Mouse (Mus musculus): ENCODE measurements around the gene Rom1. TPM values are rescaled to one million over a fixed set of nuclear protein-coding genes. Genes with fewer than 3 reads are reported as not detected.
"Not testable (repeated sequence)": the region's sequence is repeated elsewhere in the genome, so short reads cannot be mapped to it uniquely, and the experiment has no call there.

The Rom1 gene
- polyA plus RNA-seq (2012; rRNA removed) = 11.9 and 13.5 TPM in 2 replicates

- WGBS = 2% methylated on average over 68 of the region's 74 CpGs
- peaks cover 15% of the 10 kb centered on the region for H3K4me1 ChIP-seq (replicated peaks; ENCODE audit: control insufficient read depth, insufficient read depth, low read length)
- peaks cover 4% of the 10 kb centered on the region; the same call in 1 of the 2 replicates for H3K36me3 ChIP-seq (ENCODE audit: control insufficient read depth, insufficient read depth, low read length)
- no peaks in the 10 kb centered on the region for H3K27me3 ChIP-seq (ENCODE audit: control insufficient read depth, insufficient read depth, low read length)
- TF ChIP-seq POLR2A (IDR thresholded peaks at IDR 0.05; ENCODE audit: control insufficient read depth, extremely low read depth, insufficient read depth, low read length, poor library complexity) (peak; percentile 40; the same call in 1 of the 2 replicates), CTCF (IDR thresholded peaks at IDR 0.05; ENCODE audit: borderline replicate concordance, control insufficient read depth, extremely low read depth, insufficient read depth, low read length, poor library complexity) (peak; percentile 89)
- H3K4me3 ChIP-seq (ENCODE audit: control insufficient read depth, insufficient read depth, low read length) = peak within 1 kb of the TSS; percentile 82
- DNase-seq = peak; percentile 91
- peak within 1 kb of the TSS; percentile 33; the same call in 1 of the 2 replicates for H3K27ac ChIP-seq (ENCODE audit: control insufficient read depth, insufficient read depth, low read length)
Measured at GRCm38 (mm10) chr19:8929224-8930088, at the start of gene Rom1, which contains the start of gene Eml3. TSS of gene Rom1 (minus strand) at chr19:8929356. TSS of gene Eml3 (plus strand) at chr19:8929552.

GRCm38 (mm10) chr19:8976535-8976934 is 47.4 kb upstream of the Rom1 start:
- no peak overlapping the region for H3K27ac ChIP-seq (ENCODE audit: control insufficient read depth, insufficient read depth, low read length)
- H3K36me3 ChIP-seq (ENCODE audit: control insufficient read depth, insufficient read depth, low read length) = peaks cover 67% of the 10 kb centered on the region
- peaks cover 4% of the 10 kb centered on the region; the same call in 1 of the 2 replicates for H3K4me1 ChIP-seq (replicated peaks; ENCODE audit: control insufficient read depth, insufficient read depth, low read length)
- TF ChIP-seq CTCF (IDR thresholded peaks at IDR 0.05; ENCODE audit: borderline replicate concordance, control insufficient read depth, extremely low read depth, insufficient read depth, low read length, poor library complexity) (peak; percentile 28; the same call in 1 of the 2 replicates), POLR2A (IDR thresholded peaks at IDR 0.05; ENCODE audit: control insufficient read depth, extremely low read depth, insufficient read depth, low read length, poor library complexity) (no peak)
- H3K4me3 ChIP-seq (ENCODE audit: control insufficient read depth, insufficient read depth, low read length) = no peak overlapping the region
- DNase-seq = peak; percentile 29
- 87% methylated on average over 3 of the region's 3 CpGs for WGBS
- no peaks in the 10 kb centered on the region for H3K27me3 ChIP-seq (ENCODE audit: control insufficient read depth, insufficient read depth, low read length)

GRCm38 (mm10) chr19:8975491-8975890 is 46.3 kb upstream of the Rom1 start:
- Histone ChIP-seq H3K36me3 (ENCODE audit: control insufficient read depth, insufficient read depth, low read length) (peaks cover 78% of the 10 kb centered on the region), H3K4me1 (replicated peaks; ENCODE audit: control insufficient read depth, insufficient read depth, low read length) (no peaks in the 10 kb centered on the region), H3K27me3 (ENCODE audit: control insufficient read depth, insufficient read depth, low read length) (no peaks in the 10 kb centered on the region), H3K27ac (ENCODE audit: control insufficient read depth, insufficient read depth, low read length) (no peak overlapping the region), H3K4me3 (ENCODE audit: control insufficient read depth, insufficient read depth, low read length) (no peak overlapping the region)
- no peak for DNase-seq
- TF ChIP-seq CTCF (IDR thresholded peaks at IDR 0.05; ENCODE audit: borderline replicate concordance, control insufficient read depth, extremely low read depth, insufficient read depth, low read length, poor library complexity) (no peak), POLR2A (IDR thresholded peaks at IDR 0.05; ENCODE audit: control insufficient read depth, extremely low read depth, insufficient read depth, low read length, poor library complexity) (no peak)
- WGBS = 100% methylated on average over 2 of the region's 2 CpGs

GRCm38 (mm10) chr19:8974638-8975037 is 45.5 kb upstream of the Rom1 start:
- DNase-seq = no peak
- TF ChIP-seq POLR2A (IDR thresholded peaks at IDR 0.05; ENCODE audit: control insufficient read depth, extremely low read depth, insufficient read depth, low read length, poor library complexity) = no peak
- TF ChIP-seq CTCF (IDR thresholded peaks at IDR 0.05; ENCODE audit: borderline replicate concordance, control insufficient read depth, extremely low read depth, insufficient read depth, low read length, poor library complexity) = no peak

GRCm38 (mm10) chr19:8972491-8972890 is 43.3 kb upstream of the Rom1 start:
- peaks cover 67% of the 10 kb centered on the region for H3K36me3 ChIP-seq (ENCODE audit: control insufficient read depth, insufficient read depth, low read length)
- 97% methylated on average over 8 of the region's 8 CpGs for WGBS
- not testable (repeated sequence) for DNase-seq; H3K27ac ChIP-seq (ENCODE audit: control insufficient read depth, insufficient read depth, low read length); H3K4me1 ChIP-seq (replicated peaks; ENCODE audit: control insufficient read depth, insufficient read depth, low read length); H3K4me3 ChIP-seq (ENCODE audit: control insufficient read depth, insufficient read depth, low read length); H3K27me3 ChIP-seq (ENCODE audit: control insufficient read depth, insufficient read depth, low read length)

More at GRCm38 (mm10) chr19:8974638-8975037, 45.5 kb upstream of the Rom1 start:
- Histone ChIP-seq H3K27ac (ENCODE audit: control insufficient read depth, insufficient read depth, low read length) (no peak overlapping the region), H3K36me3 (ENCODE audit: control insufficient read depth, insufficient read depth, low read length) (peaks cover 83% of the 10 kb centered on the region), H3K27me3 (ENCODE audit: control insufficient read depth, insufficient read depth, low read length) (no peaks in the 10 kb centered on the region), H3K4me3 (ENCODE audit: control insufficient read depth, insufficient read depth, low read length) (no peak overlapping the region), H3K4me1 (replicated peaks; ENCODE audit: control insufficient read depth, insufficient read depth, low read length) (no peaks in the 10 kb centered on the region)
- WGBS = 97% methylated on average over 1 of the region's 1 CpGs

- no peak overlapping the region for H3K27ac ChIP-seq (ENCODE audit: control insufficient read depth, insufficient read depth, low read length)
- H3K27me3 ChIP-seq (ENCODE audit: control insufficient read depth, insufficient read depth, low read length) = no peaks in the 10 kb centered on the region
- H3K4me1 ChIP-seq (replicated peaks; ENCODE audit: control insufficient read depth, insufficient read depth, low read length) = peaks cover 13% of the 10 kb centered on the region
- peaks cover 48% of the 10 kb centered on the region for H3K36me3 ChIP-seq (ENCODE audit: control insufficient read depth, insufficient read depth, low read length)
- no peak for DNase-seq
- peak overlapping the region; percentile 67; the same call in 1 of the 2 replicates for H3K4me3 ChIP-seq (ENCODE audit: control insufficient read depth, insufficient read depth, low read length)
- WGBS = 3% methylated on average over 9 of the region's 9 CpGs
- TF ChIP-seq POLR2A (IDR thresholded peaks at IDR 0.05; ENCODE audit: control insufficient read depth, extremely low read depth, insufficient read depth, low read length, poor library complexity) (no peak), CTCF (IDR thresholded peaks at IDR 0.05; ENCODE audit: borderline replicate concordance, control insufficient read depth, extremely low read depth, insufficient read depth, low read length, poor library complexity) (no peak)
Measured at GRCm38 (mm10) chr19:8967893-8968292, 38.7 kb upstream of the Rom1 start.
